Mouse (Mus musculus): ENCODE data around the gene Tmem40. TPM values are rescaled to one million over a fixed set of nuclear protein-coding genes. Genes with fewer than 3 reads are reported as not detected.

Gene Tmem40
- polyA plus RNA-seq, 1 experiment from 2014 or later = 1.6 TPM

GRCm38 (mm10) chr6:115692963-115693730 is 69.1 kb downstream of the Tmem40 start:
- no peak overlapping the region for H3K27ac ChIP-seq (replicated peaks)
- no peaks in the 10 kb centered on the region for H3K27me3 ChIP-seq (replicated peaks; ENCODE audit: low read depth, poor library complexity, severe bottlenecking)
- H3K9me3 ChIP-seq = no peaks in the 10 kb centered on the region
- peaks cover 10% of the 10 kb centered on the region; the same call in 1 of the 2 replicates for H3K4me1 ChIP-seq
- H3K4me3 ChIP-seq = no peak overlapping the region
- no peaks in the 10 kb centered on the region for H3K36me3 ChIP-seq (replicated peaks)
- peak; percentile 47 for DNase-seq (ENCODE audit: low spot score)
- WGBS = 69% methylated on average over 5 of the region's 5 CpGs

GRCm38 (mm10) chr6:115692163-115692950 is 69.9 kb downstream of the Tmem40 start:
- Histone ChIP-seq H3K4me1 (peaks cover 6% of the 10 kb centered on the region; the same call in 1 of the 2 replicates), H3K27me3 (replicated peaks; ENCODE audit: low read depth, poor library complexity, severe bottlenecking) (no peaks in the 10 kb centered on the region), H3K36me3 (replicated peaks) (no peaks in the 10 kb centered on the region), H3K4me3 (no peak overlapping the region), H3K9me3 (no peaks in the 10 kb centered on the region), H3K27ac (replicated peaks) (no peak overlapping the region)
- WGBS = 72% methylated on average over 9 of the region's 9 CpGs
- DNase-seq (ENCODE audit: low spot score) = no peak

DNA sequence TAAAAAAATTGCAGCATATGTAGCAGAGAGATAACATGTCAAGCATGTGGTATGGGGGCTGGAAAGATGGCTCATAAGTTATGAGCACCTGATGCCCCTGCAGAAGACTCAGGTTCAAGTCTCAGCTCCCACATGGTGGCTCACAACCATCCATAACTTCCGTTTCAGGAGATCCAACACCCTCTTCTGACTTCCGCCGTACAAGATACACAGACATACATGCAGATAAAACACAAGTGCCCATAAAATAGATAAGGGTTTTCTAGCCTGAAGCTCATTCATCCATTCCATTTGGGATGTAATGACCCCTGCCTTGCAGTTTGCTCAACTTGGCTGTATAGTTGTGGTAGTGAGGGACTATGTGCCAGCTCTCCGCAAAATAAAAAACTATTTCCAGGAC is 72.1 kb downstream of the Tmem40 start:
- no peak for DNase-seq (ENCODE audit: low spot score)
- WGBS = 96% methylated on average over 4 of the region's 4 CpGs
- H3K27me3 ChIP-seq (replicated peaks; ENCODE audit: low read depth, poor library complexity, severe bottlenecking) = no peaks in the 10 kb centered on the region
- peaks cover under 1% of the 10 kb centered on the region; the same call in 1 of the 2 replicates for H3K4me1 ChIP-seq
- 0 out of 2 replicates have a peak, but pooled peaks cover 2% of the 10 kb centered on the region for H3K9me3 ChIP-seq
- no peaks in the 10 kb centered on the region for H3K36me3 ChIP-seq (replicated peaks)
- H3K27ac ChIP-seq (replicated peaks) = no peak overlapping the region
- H3K4me3 ChIP-seq = no peak overlapping the region

GRCm38 (mm10) chr6:115688589-115688988 is 73.6 kb downstream of the Tmem40 start:
- no peak for DNase-seq (ENCODE audit: low spot score)
- no peaks in the 10 kb centered on the region for H3K4me1 ChIP-seq
- WGBS = 91% methylated on average over 4 of the region's 4 CpGs
- H3K9me3 ChIP-seq = 0 out of 2 replicates have a peak, but pooled peaks cover 2% of the 10 kb centered on the region
- no peaks in the 10 kb centered on the region for H3K27me3 ChIP-seq (replicated peaks; ENCODE audit: low read depth, poor library complexity, severe bottlenecking)
- no peak overlapping the region for H3K27ac ChIP-seq (replicated peaks)
- H3K36me3 ChIP-seq (replicated peaks) = no peaks in the 10 kb centered on the region
- H3K4me3 ChIP-seq = no peak overlapping the region

GRCm38 (mm10) chr6:115687753-115688152 is 74.5 kb downstream of the Tmem40 start:
- no peaks in the 10 kb centered on the region for H3K4me1 ChIP-seq
- H3K27ac ChIP-seq (replicated peaks) = no peak overlapping the region
- H3K36me3 ChIP-seq (replicated peaks) = no peaks in the 10 kb centered on the region
- no peak overlapping the region for H3K4me3 ChIP-seq
- 0 out of 2 replicates have a peak, but pooled peaks cover 2% of the 10 kb centered on the region for H3K9me3 ChIP-seq
- H3K27me3 ChIP-seq (replicated peaks; ENCODE audit: low read depth, poor library complexity, severe bottlenecking) = no peaks in the 10 kb centered on the region
- DNase-seq (ENCODE audit: low spot score) = no peak
- 67% methylated on average over 3 of the region's 3 CpGs for WGBS

DNA sequence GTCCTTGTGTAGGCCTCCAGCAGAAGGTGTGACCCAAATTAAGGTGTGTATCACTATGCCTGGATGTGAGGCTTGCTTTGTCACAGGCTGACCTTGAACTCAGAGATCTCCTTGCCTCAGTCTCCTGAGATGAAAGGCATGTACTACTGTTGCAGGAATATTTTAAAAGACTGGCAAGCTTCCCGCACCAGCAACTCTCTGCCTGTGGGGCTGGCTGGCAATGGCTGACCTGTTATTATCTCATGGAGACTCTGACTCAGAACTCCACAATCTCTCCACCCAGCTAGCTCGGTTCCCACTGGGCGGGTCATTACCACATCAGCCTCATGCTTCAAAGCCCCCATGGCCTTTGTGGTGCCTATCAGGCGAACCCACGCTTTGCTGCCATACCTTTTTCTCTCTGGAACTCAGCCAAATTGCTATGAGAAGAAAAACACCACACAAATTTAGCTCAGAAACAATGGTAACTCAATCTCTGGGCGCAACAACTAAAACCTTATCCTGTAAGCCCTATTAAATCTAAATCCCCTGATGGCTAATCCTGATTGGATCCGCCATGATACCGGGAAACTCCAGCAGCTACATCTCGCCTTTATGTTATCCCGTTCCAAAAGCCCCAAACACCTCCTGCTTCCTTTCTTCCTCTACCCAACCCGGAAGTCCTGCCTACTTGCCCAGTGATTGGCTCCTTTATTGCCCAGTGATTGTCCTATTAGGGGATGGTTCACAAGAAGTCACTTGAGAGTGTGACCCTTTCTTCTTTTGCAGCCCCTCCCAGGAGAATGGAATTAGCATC is 77.2 kb downstream of the Tmem40 start:
- no peak for DNase-seq (ENCODE audit: low spot score)
- no peaks in the 10 kb centered on the region for H3K4me1 ChIP-seq
- H3K9me3 ChIP-seq = 0 out of 2 replicates have a peak, but pooled peaks cover 2% of the 10 kb centered on the region
- H3K4me3 ChIP-seq = 0 out of 2 replicates have a peak overlapping the region, but pooled peaks have one; percentile 16
- WGBS = 58% methylated on average over 11 of the region's 11 CpGs
- H3K36me3 ChIP-seq (replicated peaks) = no peaks in the 10 kb centered on the region
- no peaks in the 10 kb centered on the region for H3K27me3 ChIP-seq (replicated peaks; ENCODE audit: low read depth, poor library complexity, severe bottlenecking)
- no peak overlapping the region for H3K27ac ChIP-seq (replicated peaks)

GRCm38 (mm10) chr6:115684271-115684670 is 77.9 kb downstream of the Tmem40 start:
- Histone ChIP-seq H3K4me3 (no peak overlapping the region), H3K9me3 (0 out of 2 replicates have a peak, but pooled peaks cover 2% of the 10 kb centered on the region), H3K27ac (replicated peaks) (no peak overlapping the region), H3K36me3 (replicated peaks) (no peaks in the 10 kb centered on the region), H3K4me1 (no peaks in the 10 kb centered on the region), H3K27me3 (replicated peaks; ENCODE audit: low read depth, poor library complexity, severe bottlenecking) (no peaks in the 10 kb centered on the region)
- no peak for DNase-seq (ENCODE audit: low spot score)
- WGBS = 93% methylated on average over 2 of the region's 2 CpGs

- DNase-seq (ENCODE audit: low spot score) = no peak
- Histone ChIP-seq H3K9me3 (no peaks in the 10 kb centered on the region), H3K4me3 (no peak overlapping the region), H3K27ac (replicated peaks) (no peak overlapping the region), H3K27me3 (replicated peaks; ENCODE audit: low read depth, poor library complexity, severe bottlenecking) (no peaks in the 10 kb centered on the region), H3K4me1 (peaks cover 6% of the 10 kb centered on the region; the same call in 1 of the 2 replicates), H3K36me3 (replicated peaks) (no peaks in the 10 kb centered on the region)
- WGBS = 89% methylated on average over 4 of the region's 4 CpGs
Measured at GRCm38 (mm10) chr6:115681066-115681465, 81.1 kb downstream of the Tmem40 start.

Small RNAs within 50 kb of the gene (microRNA-seq; reads per million reads assigned to microRNA genes)
- not detected for gene Mir7660

Other genes with a start within 250 kb of the Tmem40 start
- 32.1 and 33.0 TPM in 2 replicates for gene Tsen2, start 217.7 kb downstream of the Tmem40 start, polyA plus RNA-seq (2016; fragmentation: Nextera tagmentation; extraction: Ambion mirVana)
- 0.21 and 0.29 TPM in 2 replicates for gene Mkrn2os, start 169.8 kb downstream of the Tmem40 start, polyA plus RNA-seq (2016; fragmentation: Nextera tagmentation; extraction: Ambion mirVana)
- gene Mkrn2, start 160.5 kb downstream of the Tmem40 start, polyA plus RNA-seq (2016; fragmentation: Nextera tagmentation; extraction: Ambion mirVana) = 27.5 and 30.7 TPM in 2 replicates
- 123 and 126 TPM in 2 replicates for gene Raf1, start 85.8 kb downstream of the Tmem40 start, polyA plus RNA-seq (2016; fragmentation: Nextera tagmentation; extraction: Ambion mirVana)
- 68.9 and 71.8 TPM in 2 replicates for gene Cand2, start 12.1 kb upstream of the Tmem40 start, polyA plus RNA-seq (2016; fragmentation: Nextera tagmentation; extraction: Ambion mirVana)
- 1,826 and 1,867 TPM in 2 replicates for gene Rpl32, start 46.3 kb upstream of the Tmem40 start, polyA plus RNA-seq (2016; fragmentation: Nextera tagmentation; extraction: Ambion mirVana)
- gene Efcab12, start 76.0 kb upstream of the Tmem40 start, polyA plus RNA-seq (2016; fragmentation: Nextera tagmentation; extraction: Ambion mirVana) = 1.1 and 1.2 TPM in 2 replicates
- 33.2 and 34.2 TPM in 2 replicates for gene Mbd4, start 91.0 kb upstream of the Tmem40 start, polyA plus RNA-seq (2016; fragmentation: Nextera tagmentation; extraction: Ambion mirVana)
- gene Ift122, start 91.1 kb upstream of the Tmem40 start, polyA plus RNA-seq (2016; fragmentation: Nextera tagmentation; extraction: Ambion mirVana) = 30.7 and 31.4 TPM in 2 replicates
- 0.33 and 0.51 TPM in 2 replicates for gene Rho, start 169.3 kb upstream of the Tmem40 start, polyA plus RNA-seq (2016; fragmentation: Nextera tagmentation; extraction: Ambion mirVana)
- not detected in 2 replicates for gene H1foo, start 182.5 kb upstream of the Tmem40 start, polyA plus RNA-seq (2016; fragmentation: Nextera tagmentation; extraction: Ambion mirVana)
- gene Plxnd1, start 232.6 kb upstream of the Tmem40 start, polyA plus RNA-seq (2016; fragmentation: Nextera tagmentation; extraction: Ambion mirVana) = 26.8 and 28.1 TPM in 2 replicates